Mouse (Mus musculus): ENCODE results near the gene Med13l. TPM values are rescaled to one million over a fixed set of nuclear protein-coding genes. Genes with fewer than 3 reads are reported as not detected.

The Med13l gene
- polyA plus RNA-seq, 1 experiment from 2014 or later = 7.0 TPM

DNA sequence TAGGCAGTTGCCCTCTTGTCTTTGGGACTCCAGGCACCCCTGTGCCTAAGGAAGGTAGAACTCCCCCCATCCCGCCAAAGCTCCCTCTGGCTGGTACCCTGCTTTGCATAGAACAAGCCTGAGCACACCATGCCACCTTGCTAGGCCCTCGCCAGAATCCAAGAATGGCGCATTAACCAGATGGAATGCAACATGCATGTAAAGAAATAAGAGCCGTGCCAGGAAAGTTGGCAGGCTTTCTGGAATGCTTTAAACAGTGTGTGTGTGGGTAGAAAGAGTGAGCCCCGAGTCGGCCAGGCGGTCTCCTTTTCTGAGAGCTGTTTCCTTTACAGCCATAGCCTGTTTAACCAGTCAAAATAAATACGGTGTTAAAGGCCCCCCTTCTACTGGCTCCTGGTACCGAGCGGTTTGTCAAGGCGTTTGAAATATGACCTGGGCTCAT, 45.2 kb upstream of the Med13l start:
- DNase-seq (ENCODE audit: low spot score) (peak; percentile 65), ATAC-seq (replicated peaks; ENCODE audit: low FRiP score, low read depth) (no peak; the same call in 1 of the 2 replicates)
- 25% methylated on average over 11 of the region's 11 CpGs for WGBS

DNA sequence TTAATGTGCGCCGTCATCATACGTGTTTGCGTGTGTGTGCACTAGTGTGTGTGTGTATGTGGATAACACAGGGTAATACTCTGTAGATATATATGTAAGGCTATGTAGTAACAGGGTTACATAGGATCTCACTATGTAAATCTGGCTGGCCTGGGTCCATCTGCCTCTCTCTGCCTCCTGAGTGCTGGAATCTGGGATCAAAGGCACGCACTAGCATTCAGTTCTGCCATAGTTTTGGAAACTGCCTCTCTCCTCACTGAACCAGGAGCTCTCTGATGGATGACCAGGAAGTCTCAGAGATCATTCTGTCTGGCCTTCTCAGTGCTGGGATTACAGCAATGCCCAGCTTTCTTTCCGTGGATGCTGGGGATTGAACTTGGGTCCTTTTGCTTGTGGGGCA, 44.4 kb upstream of the Med13l start:
- TF ChIP-seq CTCF (IDR thresholded peaks at IDR 0.05; ENCODE audit: low read depth) = no peak
- Histone ChIP-seq H3K4me1 (replicated peaks; ENCODE audit: insufficient read depth, low read length) (peaks cover 18% of the 10 kb centered on the region; the same call in 1 of the 2 replicates), H3K9ac (ENCODE audit: low read depth, low read length) (no peak overlapping the region), H3K9me3 (replicated peaks; ENCODE audit: low read length) (no peaks in the 10 kb centered on the region), H3K27me3 (ENCODE audit: insufficient read depth, low read length) (no peaks in the 10 kb centered on the region), H3K4me3 (replicated peaks; ENCODE audit: low read depth, low read length) (no peak overlapping the region), H3K4me2 (ENCODE audit: low read length) (no peak overlapping the region), H3K27ac (no peak overlapping the region), H3K36me3 (ENCODE audit: insufficient read depth, low read length) (no peaks in the 10 kb centered on the region)
- DNase-seq (ENCODE audit: low spot score) (no peak), ATAC-seq (replicated peaks; ENCODE audit: low FRiP score, low read depth) (no peak)
- 85% methylated on average over 6 of the region's 6 CpGs for WGBS

More for the DNA sequence above, 45.2 kb upstream of the Med13l start:
- Histone ChIP-seq H3K36me3 (ENCODE audit: insufficient read depth, low read length) (no peaks in the 10 kb centered on the region), H3K9me3 (replicated peaks; ENCODE audit: low read length) (no peaks in the 10 kb centered on the region), H3K27me3 (ENCODE audit: insufficient read depth, low read length) (no peaks in the 10 kb centered on the region), H3K9ac (ENCODE audit: low read depth, low read length) (no peak overlapping the region), H3K27ac (no peak overlapping the region), H3K4me3 (replicated peaks; ENCODE audit: low read depth, low read length) (no peak overlapping the region), H3K4me1 (replicated peaks; ENCODE audit: insufficient read depth, low read length) (peaks cover 18% of the 10 kb centered on the region; the same call in 1 of the 2 replicates), H3K4me2 (ENCODE audit: low read length) (no peak overlapping the region)
- TF ChIP-seq CTCF (IDR thresholded peaks at IDR 0.05; ENCODE audit: low read depth) = no peak

DNA sequence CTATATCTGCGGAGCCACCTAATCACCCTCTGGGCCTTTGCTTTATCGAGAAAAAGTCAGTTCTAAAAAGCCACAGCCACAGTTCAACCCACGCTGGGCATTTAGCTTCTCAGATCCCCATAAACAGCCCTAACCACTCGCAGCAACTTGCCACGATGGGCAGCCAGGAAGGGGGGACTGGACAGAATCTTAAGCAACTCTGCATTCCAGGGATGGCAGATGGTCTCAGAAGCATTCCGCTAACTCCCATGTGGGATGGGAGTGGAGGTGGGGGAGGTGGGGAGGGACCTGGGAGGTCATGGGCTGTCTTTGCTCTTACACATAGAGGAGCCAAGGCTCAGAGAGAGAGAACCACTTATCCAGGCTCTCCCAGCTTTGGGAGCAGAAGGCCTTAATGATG, 44.0 kb upstream of the Med13l start:
- no peak for DNase-seq (ENCODE audit: low spot score)
- TF ChIP-seq CTCF (IDR thresholded peaks at IDR 0.05; ENCODE audit: low read depth) = no peak
- ATAC-seq (replicated peaks; ENCODE audit: low FRiP score, low read depth) = no peak

DNA sequence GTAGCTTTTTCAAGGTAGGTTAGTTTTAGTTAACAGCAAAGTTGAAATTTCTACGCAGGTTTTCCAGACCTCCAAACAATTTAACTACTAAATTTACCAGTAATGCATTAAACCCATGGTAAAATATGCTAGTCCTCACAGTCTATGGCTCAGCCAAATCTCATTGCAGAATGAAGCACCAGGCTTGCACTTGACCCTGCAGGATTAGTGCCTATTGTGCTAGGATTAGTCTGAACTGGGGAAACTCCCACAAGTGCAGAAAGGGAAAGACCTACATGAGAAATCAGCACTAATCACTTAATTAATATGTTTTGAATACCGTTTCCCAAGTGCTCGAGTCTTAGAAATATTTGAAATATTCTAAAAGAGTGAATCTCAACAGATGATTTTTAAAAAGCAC, 40.0 kb upstream of the Med13l start:
- H3K27ac ChIP-seq = no peak overlapping the region
- peaks cover 10% of the 10 kb centered on the region; the same call in 1 of the 2 replicates for H3K4me1 ChIP-seq (replicated peaks; ENCODE audit: insufficient read depth, low read length)
- no peaks in the 10 kb centered on the region for H3K27me3 ChIP-seq (ENCODE audit: insufficient read depth, low read length)
- no peaks in the 10 kb centered on the region for H3K9me3 ChIP-seq (replicated peaks; ENCODE audit: low read length)
- H3K4me3 ChIP-seq (replicated peaks; ENCODE audit: low read depth, low read length) = no peak overlapping the region
- no peaks in the 10 kb centered on the region for H3K36me3 ChIP-seq (ENCODE audit: insufficient read depth, low read length)
- DNase-seq (ENCODE audit: low spot score) (no peak), ATAC-seq (replicated peaks; ENCODE audit: low FRiP score, low read depth) (no peak)
- H3K4me2 ChIP-seq (ENCODE audit: low read length) = no peak overlapping the region
- TF ChIP-seq CTCF (IDR thresholded peaks at IDR 0.05; ENCODE audit: low read depth) = no peak
- no peak overlapping the region for H3K9ac ChIP-seq (ENCODE audit: low read depth, low read length)
- WGBS = 75% methylated on average over 3 of the region's 3 CpGs

More for the DNA sequence above, 44.0 kb upstream of the Med13l start:
- Histone ChIP-seq H3K4me2 (ENCODE audit: low read length) (no peak overlapping the region), H3K9me3 (replicated peaks; ENCODE audit: low read length) (no peaks in the 10 kb centered on the region), H3K4me3 (replicated peaks; ENCODE audit: low read depth, low read length) (no peak overlapping the region), H3K27me3 (ENCODE audit: insufficient read depth, low read length) (no peaks in the 10 kb centered on the region), H3K27ac (no peak overlapping the region), H3K36me3 (ENCODE audit: insufficient read depth, low read length) (no peaks in the 10 kb centered on the region), H3K9ac (ENCODE audit: low read depth, low read length) (no peak overlapping the region), H3K4me1 (replicated peaks; ENCODE audit: insufficient read depth, low read length) (peaks cover 18% of the 10 kb centered on the region; the same call in 1 of the 2 replicates)
- 44% methylated on average over 6 of the region's 6 CpGs for WGBS

DNA sequence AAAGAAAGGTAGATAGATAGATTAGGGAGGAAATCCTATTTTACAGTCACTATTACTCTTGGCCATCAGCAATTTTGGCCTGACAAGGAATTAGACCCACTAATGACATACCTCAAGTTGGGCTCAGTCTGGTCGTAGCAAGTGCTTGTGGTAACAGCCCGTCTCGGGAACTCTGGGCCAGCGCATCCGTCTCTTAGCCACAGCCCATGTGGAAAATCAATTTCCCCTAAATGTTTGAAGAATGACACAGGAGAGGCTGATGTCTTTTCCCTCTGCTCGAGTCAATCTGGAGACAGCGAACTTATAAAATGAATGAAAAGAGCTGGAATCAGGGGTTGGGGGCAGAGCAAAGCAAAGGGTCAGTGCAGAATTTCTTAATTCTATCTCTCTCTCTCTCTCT, 36.1 kb upstream of the Med13l start:
- no peak overlapping the region for H3K4me2 ChIP-seq (ENCODE audit: low read length)
- H3K36me3 ChIP-seq (ENCODE audit: insufficient read depth, low read length) = no peaks in the 10 kb centered on the region
- H3K27me3 ChIP-seq (ENCODE audit: insufficient read depth, low read length) = no peaks in the 10 kb centered on the region
- no peak for DNase-seq (ENCODE audit: low spot score)
- no peak overlapping the region for H3K4me3 ChIP-seq (replicated peaks; ENCODE audit: low read depth, low read length)
- H3K27ac ChIP-seq = no peak overlapping the region
- H3K9ac ChIP-seq (ENCODE audit: low read depth, low read length) = no peak overlapping the region
- no peaks in the 10 kb centered on the region for H3K9me3 ChIP-seq (replicated peaks; ENCODE audit: low read length)
- no peaks in the 10 kb centered on the region for H3K4me1 ChIP-seq (replicated peaks; ENCODE audit: insufficient read depth, low read length)
- no peak for ATAC-seq (replicated peaks; ENCODE audit: low FRiP score, low read depth)
- TF ChIP-seq CTCF (IDR thresholded peaks at IDR 0.05; ENCODE audit: low read depth) = no peak
- WGBS = 54% methylated on average over 7 of the region's 7 CpGs

DNA sequence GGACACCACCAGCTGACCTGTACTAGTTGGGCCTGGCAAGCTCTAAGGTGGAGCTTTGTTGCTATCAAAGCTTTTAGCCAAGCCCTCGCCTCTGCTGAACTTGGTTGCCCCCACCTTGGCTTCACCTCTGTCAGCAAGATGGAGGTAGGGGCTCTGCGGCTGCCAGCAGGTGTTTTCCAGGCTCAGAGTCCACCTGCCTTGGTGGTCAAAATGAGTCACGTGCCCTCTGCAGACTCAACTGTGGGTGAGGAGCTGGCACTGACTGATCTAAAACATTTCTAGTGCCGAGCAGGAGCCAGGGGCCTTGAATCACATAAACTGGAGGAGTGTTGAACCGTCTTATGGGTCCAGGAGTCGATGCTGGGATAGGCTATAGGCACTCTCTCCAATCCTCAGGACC, 34.8 kb upstream of the Med13l start:
- no peak for DNase-seq (ENCODE audit: low spot score)
- no peak overlapping the region for H3K4me2 ChIP-seq (ENCODE audit: low read length)
- no peaks in the 10 kb centered on the region for H3K27me3 ChIP-seq (ENCODE audit: insufficient read depth, low read length)
- no peaks in the 10 kb centered on the region for H3K36me3 ChIP-seq (ENCODE audit: insufficient read depth, low read length)
- no peak for TF ChIP-seq CTCF (IDR thresholded peaks at IDR 0.05; ENCODE audit: low read depth)
- no peak for ATAC-seq (replicated peaks; ENCODE audit: low FRiP score, low read depth)
- H3K4me1 ChIP-seq (replicated peaks; ENCODE audit: insufficient read depth, low read length) = no peaks in the 10 kb centered on the region
- no peak overlapping the region for H3K4me3 ChIP-seq (replicated peaks; ENCODE audit: low read depth, low read length)
- H3K9me3 ChIP-seq (replicated peaks; ENCODE audit: low read length) = no peaks in the 10 kb centered on the region
- WGBS = 79% methylated on average over 6 of the region's 6 CpGs
- no peak overlapping the region for H3K9ac ChIP-seq (ENCODE audit: low read depth, low read length)
- no peak overlapping the region for H3K27ac ChIP-seq

DNA sequence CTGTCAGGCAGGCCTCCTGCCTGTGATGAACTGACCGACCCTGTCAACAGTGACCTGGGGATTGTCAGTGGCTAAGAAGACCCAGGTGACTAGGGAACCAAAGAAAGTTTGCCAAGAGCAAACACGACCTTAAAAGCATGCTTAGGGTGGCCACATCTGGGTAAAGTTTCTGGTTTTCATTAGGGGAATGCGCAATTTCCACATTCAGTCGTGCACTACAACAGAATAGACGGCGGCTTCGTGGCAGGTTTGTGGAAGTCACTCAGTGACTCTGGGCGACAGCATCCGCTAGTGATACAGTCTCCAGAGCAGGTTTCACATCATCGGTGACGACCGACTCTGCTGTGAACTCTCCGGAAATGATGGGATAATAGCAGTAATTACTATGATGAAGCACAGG, 34.0 kb upstream of the Med13l start:
- no peaks in the 10 kb centered on the region for H3K36me3 ChIP-seq (ENCODE audit: insufficient read depth, low read length)
- no peak for DNase-seq (ENCODE audit: low spot score)
- 75% methylated on average over 13 of the region's 13 CpGs for WGBS
- no peaks in the 10 kb centered on the region for H3K27me3 ChIP-seq (ENCODE audit: insufficient read depth, low read length)
- H3K4me3 ChIP-seq (replicated peaks; ENCODE audit: low read depth, low read length) = no peak overlapping the region
- no peak overlapping the region for H3K4me2 ChIP-seq (ENCODE audit: low read length)
- H3K9ac ChIP-seq (ENCODE audit: low read depth, low read length) = no peak overlapping the region
- TF ChIP-seq CTCF (IDR thresholded peaks at IDR 0.05; ENCODE audit: low read depth) = no peak
- H3K4me1 ChIP-seq (replicated peaks; ENCODE audit: insufficient read depth, low read length) = no peaks in the 10 kb centered on the region
- H3K27ac ChIP-seq = no peak overlapping the region
- H3K9me3 ChIP-seq (replicated peaks; ENCODE audit: low read length) = no peaks in the 10 kb centered on the region
- no peak for ATAC-seq (replicated peaks; ENCODE audit: low FRiP score, low read depth)

Data from kidney, postnatal 0 days (tissue).